Mouse (Mus musculus) kidney, embryonic 15.5 days (tissue): ENCODE data around the gene Erc2. TPM values are rescaled to one million over a fixed set of nuclear protein-coding genes. Genes with fewer than 3 reads are reported as not detected.

ENCODE experiments used
- ATAC-seq: fragments of 200-750 bp; cut with Nextera tagmentation; replicated peaks from 2 replicates; pipeline ENCODE4 v1.8.0; 2017; ENCODE audit warnings: moderate TSS enrichment; ENCODE audit not compliant: low FRiP score
- H3K27ac ChIP-seq: fragments of 300-500 bp; sonication (generic); 2 replicates; pipeline ENCODE4 v1.5.1; 2015; ENCODE audit warnings: mild to moderate bottlenecking, inconsistent platforms
- H3K27me3 ChIP-seq: fragments of 300-500 bp; sonication (generic); 2 replicates; pipeline ENCODE4 v1.6.1; 2015; ENCODE audit warnings: inconsistent platforms
- H3K36me3 ChIP-seq: fragments of 300-500 bp; sonication (generic); 2 replicates; pipeline ENCODE4 v1.6.1; 2015; ENCODE audit warnings: inconsistent platforms
- H3K4me1 ChIP-seq: fragments of 300-500 bp; sonication (generic); 2 replicates; pipeline ENCODE4 v1.6.1; 2015; ENCODE audit warnings: inconsistent platforms
- H3K4me2 ChIP-seq: fragments of 300-500 bp; sonication (generic); 2 replicates; pipeline ENCODE4 v1.6.1; 2015; ENCODE audit warnings: moderate library complexity, mild to moderate bottlenecking, inconsistent platforms
- H3K4me3 ChIP-seq: fragments of 300-500 bp; sonication (generic); replicated peaks from 2 replicates; pipeline ENCODE4 v1.5.1; 2015; ENCODE audit warnings: mild to moderate bottlenecking, inconsistent platforms
- H3K9ac ChIP-seq: fragments of 300-500 bp; sonication (generic); 2 replicates; pipeline ENCODE4 v1.6.1; 2015; ENCODE audit warnings: mild to moderate bottlenecking, inconsistent platforms
- H3K9me3 ChIP-seq: fragments of 300-500 bp; sonication (generic); replicated peaks from 2 replicates; pipeline ENCODE4 v1.6.1; 2016; ENCODE audit warnings: inconsistent platforms
- WGBS: fragments of 180-500 bp; shearing (Covaris S2); methylation state at CpG from one replicate; pipeline ENCODE4 v1.1.7; 2015; ENCODE audit warnings: mixed read lengths; 5-methylcytosine and 5-hydroxymethylcytosine counted together
- polyA plus RNA-seq: library from polyadenylated mRNA; unstranded; fragments of >200 nt; fragmentation: Nextera tagmentation; extraction: Ambion mirVana; gene quantifications from 2 replicates; pipeline ENCODE4 v1.2.1, GENCODE M21; 2015

Gene Erc2
- polyA plus RNA-seq, 1 experiment from 2014 or later = 7.0 TPM

- Histone ChIP-seq H3K4me3 (no peak overlapping the region), H3K4me2 (no peak overlapping the region), H3K4me1 (0 out of 2 replicates have a peak, but pooled peaks cover 2% of the 10 kb centered on the region), H3K9me3 (no peaks in the 10 kb centered on the region), H3K27me3 (no peaks in the 10 kb centered on the region), H3K27ac (no peak overlapping the region), H3K36me3 (no peaks in the 10 kb centered on the region), H3K9ac (no peak overlapping the region)
- no peak; the same call in 1 of the 2 replicates for ATAC-seq
- WGBS = 17% methylated on average over 4 of the region's 4 CpGs
These were observed 108.9 kb downstream of the Erc2 start for GRCm38 (mm10) chr14:27731086-27731485.

- no peaks in the 10 kb centered on the region for H3K4me1 ChIP-seq
- no peak overlapping the region for H3K4me3 ChIP-seq
- H3K9ac ChIP-seq = no peak overlapping the region
- no peaks in the 10 kb centered on the region for H3K36me3 ChIP-seq
- no peaks in the 10 kb centered on the region for H3K27me3 ChIP-seq
- 73% methylated on average over 1 of the region's 1 CpGs for WGBS
- no peak overlapping the region for H3K4me2 ChIP-seq
- H3K9me3 ChIP-seq = no peaks in the 10 kb centered on the region
- no peak overlapping the region for H3K27ac ChIP-seq
- no peak for ATAC-seq
These were observed 117.2 kb downstream of the Erc2 start for GRCm38 (mm10) chr14:27739436-27739835.

- H3K27ac ChIP-seq = no peak overlapping the region
- H3K9ac ChIP-seq = no peak overlapping the region
- 28% methylated on average over 3 of the region's 3 CpGs for WGBS
- no peak overlapping the region for H3K4me2 ChIP-seq
- H3K36me3 ChIP-seq = no peaks in the 10 kb centered on the region
- ATAC-seq = no peak
- H3K4me1 ChIP-seq = no peaks in the 10 kb centered on the region
- H3K9me3 ChIP-seq = no peaks in the 10 kb centered on the region
- H3K4me3 ChIP-seq = no peak overlapping the region
- no peaks in the 10 kb centered on the region for H3K27me3 ChIP-seq
These were observed 119.2 kb downstream of the Erc2 start for GRCm38 (mm10) chr14:27741248-27741916.

GRCm38 (mm10) chr14:27754340-27754739 lies 132.1 kb downstream of the Erc2 start:
- WGBS = 79% methylated on average over 1 of the region's 1 CpGs
- no peak overlapping the region for H3K4me2 ChIP-seq
- no peaks in the 10 kb centered on the region for H3K9me3 ChIP-seq
- H3K9ac ChIP-seq = no peak overlapping the region
- no peak for ATAC-seq
- H3K27ac ChIP-seq = no peak overlapping the region
- H3K36me3 ChIP-seq = no peaks in the 10 kb centered on the region
- H3K27me3 ChIP-seq = no peaks in the 10 kb centered on the region
- no peak overlapping the region for H3K4me3 ChIP-seq
- no peaks in the 10 kb centered on the region for H3K4me1 ChIP-seq

GRCm38 (mm10) chr14:27756901-27757300 lies 134.7 kb downstream of the Erc2 start:
- no peak for ATAC-seq
- Histone ChIP-seq H3K4me1 (no peaks in the 10 kb centered on the region), H3K9ac (no peak overlapping the region), H3K27me3 (no peaks in the 10 kb centered on the region), H3K36me3 (no peaks in the 10 kb centered on the region), H3K27ac (no peak overlapping the region), H3K4me2 (no peak overlapping the region), H3K4me3 (no peak overlapping the region), H3K9me3 (no peaks in the 10 kb centered on the region)
- WGBS = 89% methylated on average over 5 of the region's 5 CpGs

GRCm38 (mm10) chr14:27758230-27758629 lies 136.0 kb downstream of the Erc2 start:
- no peak overlapping the region for H3K9ac ChIP-seq
- 91% methylated on average over 1 of the region's 1 CpGs for WGBS
- no peak overlapping the region for H3K4me2 ChIP-seq
- H3K4me3 ChIP-seq = no peak overlapping the region
- H3K36me3 ChIP-seq = no peaks in the 10 kb centered on the region
- ATAC-seq = no peak
- no peaks in the 10 kb centered on the region for H3K4me1 ChIP-seq
- no peak overlapping the region for H3K27ac ChIP-seq
- no peaks in the 10 kb centered on the region for H3K9me3 ChIP-seq
- H3K27me3 ChIP-seq = no peaks in the 10 kb centered on the region

- Histone ChIP-seq H3K27me3 (no peaks in the 10 kb centered on the region), H3K4me1 (no peaks in the 10 kb centered on the region), H3K9ac (no peak overlapping the region), H3K4me3 (no peak overlapping the region), H3K9me3 (no peaks in the 10 kb centered on the region), H3K36me3 (no peaks in the 10 kb centered on the region), H3K4me2 (no peak overlapping the region), H3K27ac (no peak overlapping the region)
- 90% methylated on average over 6 of the region's 6 CpGs for WGBS
- ATAC-seq = no peak
These were observed 136.9 kb downstream of the Erc2 start for GRCm38 (mm10) chr14:27759069-27759628.

- H3K4me2 ChIP-seq = no peak overlapping the region
- H3K27ac ChIP-seq = no peak overlapping the region
- whole genome bisulfite sequencing = 87% methylated on average over 9 of the region's 9 CpGs
- no peak for ATAC-seq
- no peaks in the 10 kb centered on the region for H3K27me3 ChIP-seq
- no peaks in the 10 kb centered on the region for H3K36me3 ChIP-seq
- no peak overlapping the region for H3K9ac ChIP-seq
- no peaks in the 10 kb centered on the region for H3K4me1 ChIP-seq
- no peaks in the 10 kb centered on the region for H3K9me3 ChIP-seq
- no peak overlapping the region for H3K4me3 ChIP-seq
These were observed 137.8 kb downstream of the Erc2 start for GRCm38 (mm10) chr14:27759982-27760381.

GRCm38 (mm10) chr14:27775367-27775766 lies 153.1 kb downstream of the Erc2 start:
- Histone ChIP-seq H3K4me3 (no peak overlapping the region), H3K27me3 (no peaks in the 10 kb centered on the region), H3K9ac (no peak overlapping the region), H3K36me3 (no peaks in the 10 kb centered on the region), H3K9me3 (no peaks in the 10 kb centered on the region), H3K4me1 (no peaks in the 10 kb centered on the region), H3K27ac (no peak overlapping the region), H3K4me2 (no peak overlapping the region)
- no peak for ATAC-seq
- 73% methylated on average over 5 of the region's 5 CpGs for WGBS

- H3K27ac ChIP-seq = no peak overlapping the region
- H3K36me3 ChIP-seq = no peaks in the 10 kb centered on the region
- WGBS = 81% methylated on average over 8 of the region's 8 CpGs
These were observed 156.3 kb downstream of the Erc2 start for GRCm38 (mm10) chr14:27778503-27778902.

GRCm38 (mm10) chr14:27778982-27779701 lies 156.9 kb downstream of the Erc2 start:
- Histone ChIP-seq H3K4me2 (no peak overlapping the region), H3K4me3 (no peak overlapping the region), H3K4me1 (no peaks in the 10 kb centered on the region), H3K36me3 (no peaks in the 10 kb centered on the region), H3K27ac (no peak overlapping the region), H3K9me3 (no peaks in the 10 kb centered on the region), H3K27me3 (no peaks in the 10 kb centered on the region), H3K9ac (no peak overlapping the region)
- WGBS = 84% methylated on average over 2 of the region's 2 CpGs
- no peak for ATAC-seq

More at GRCm38 (mm10) chr14:27778503-27778902, 156.3 kb downstream of the Erc2 start:
- ATAC-seq = no peak
- H3K4me3 ChIP-seq = no peak overlapping the region
- no peaks in the 10 kb centered on the region for H3K4me1 ChIP-seq
- no peaks in the 10 kb centered on the region for H3K27me3 ChIP-seq
- H3K4me2 ChIP-seq = no peak overlapping the region
- no peaks in the 10 kb centered on the region for H3K9me3 ChIP-seq
- no peak overlapping the region for H3K9ac ChIP-seq

- no peak for ATAC-seq
- Histone ChIP-seq H3K36me3 (no peaks in the 10 kb centered on the region), H3K27me3 (no peaks in the 10 kb centered on the region), H3K9ac (no peak overlapping the region), H3K4me3 (no peak overlapping the region), H3K4me1 (no peaks in the 10 kb centered on the region), H3K27ac (no peak overlapping the region), H3K4me2 (no peak overlapping the region), H3K9me3 (no peaks in the 10 kb centered on the region)
- WGBS = 63% methylated on average over 1 of the region's 1 CpGs
These were observed 159.0 kb downstream of the Erc2 start for GRCm38 (mm10) chr14:27781221-27781620.
